Mouse (Mus musculus) cerebellum, adult 11 months (tissue): ENCODE measurements around the gene Psmc1.
A peak's percentile ranks its signal among the peaks of the same experiment; 100 is the strongest.

Experiments used
- DNase-seq: peaks from one replicate; pipeline ENCODE4 v3.0.0; 2022

Gene Psmc1

GRCm38 (mm10) chr12:100109986-100110696, at the start of gene Psmc1:
Gene Psmc1 (plus strand): TSS chr12:100110154.
- peak; percentile 75 for DNase-seq

DNA sequence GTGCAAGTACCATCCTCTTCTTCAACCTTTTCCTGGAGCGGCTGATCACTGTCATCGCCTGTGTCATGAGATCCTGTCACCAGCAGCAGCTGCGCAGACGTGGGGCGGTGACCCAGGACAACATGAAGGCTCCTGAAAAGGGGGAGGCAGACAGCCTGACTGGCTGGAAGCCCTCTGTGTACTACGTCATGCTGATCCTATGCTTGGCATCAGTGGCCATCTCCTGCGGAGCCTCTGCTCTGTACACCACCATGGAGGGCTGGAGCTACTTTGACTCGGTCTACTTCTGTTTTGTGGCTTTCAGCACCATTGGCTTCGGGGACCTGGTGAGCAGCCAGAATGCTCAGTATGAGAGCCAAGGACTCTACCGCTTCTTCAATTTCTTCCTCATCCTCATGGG, 48.9 kb upstream of the Psmc1 start:
- no peak for DNase-seq

DNA sequence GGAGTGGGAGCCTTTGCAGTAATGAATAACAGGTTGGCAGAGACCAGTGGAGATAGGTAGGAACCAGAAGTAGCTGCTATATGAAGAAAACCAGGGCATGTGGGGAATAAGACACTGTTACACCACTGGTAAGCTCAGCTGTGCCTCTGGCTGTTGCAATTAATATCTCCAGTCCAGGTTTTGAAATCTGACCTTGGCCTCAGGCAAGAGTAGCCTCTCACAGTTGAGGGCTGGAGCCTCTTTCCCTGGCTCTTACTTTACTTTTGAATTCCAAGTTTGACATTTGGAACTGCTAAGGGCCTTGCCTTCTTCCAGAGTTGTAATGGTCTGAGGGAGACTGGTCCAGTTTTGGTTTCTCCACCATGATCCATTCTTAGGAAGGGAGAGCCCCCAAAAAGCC, 48.1 kb upstream of the Psmc1 start:
- no peak for DNase-seq

DNA sequence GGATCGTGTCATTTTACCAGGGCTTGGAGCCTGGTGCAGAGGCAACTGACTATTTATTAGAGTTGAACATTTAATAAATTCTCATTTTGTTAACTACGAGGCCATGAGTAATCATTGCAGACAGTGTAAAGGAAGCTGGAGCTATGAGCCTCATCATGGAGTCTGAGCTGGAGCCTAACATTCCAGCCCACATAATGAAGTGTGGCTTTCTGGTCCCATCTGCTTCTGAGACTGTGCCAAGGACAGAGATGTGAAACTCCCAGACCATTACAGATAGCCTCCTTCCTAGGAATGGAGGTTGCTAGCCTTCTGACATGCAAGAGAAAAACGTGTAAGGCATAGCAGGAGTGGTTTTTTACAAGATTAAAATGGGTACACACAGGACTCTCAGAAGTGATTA, 47.4 kb upstream of the Psmc1 start:
- no peak for DNase-seq

DNA sequence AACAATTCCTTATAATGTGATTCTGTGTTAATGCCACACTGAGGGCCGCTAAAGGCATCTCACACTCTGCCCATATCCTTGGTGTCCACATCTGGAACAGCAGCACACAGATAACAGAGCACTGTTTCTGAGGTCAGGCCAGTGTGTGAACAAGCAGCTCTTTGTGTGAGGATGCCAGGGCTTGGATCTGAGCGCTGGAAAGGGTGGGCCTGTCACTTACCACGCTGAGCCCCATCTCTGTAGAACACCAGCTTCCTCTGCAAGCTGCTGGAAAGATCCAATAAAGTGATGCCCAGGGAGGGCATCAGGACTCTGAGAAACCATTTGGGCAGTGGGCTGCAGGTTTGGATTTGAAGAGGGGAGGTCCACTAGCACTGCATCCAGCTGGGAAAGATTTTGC, 44.8 kb upstream of the Psmc1 start:
- DNase-seq, result peak; percentile 2

GRCm38 (mm10) chr12:100067477-100067876, 42.5 kb upstream of the Psmc1 start:
- no peak for DNase-seq

DNA sequence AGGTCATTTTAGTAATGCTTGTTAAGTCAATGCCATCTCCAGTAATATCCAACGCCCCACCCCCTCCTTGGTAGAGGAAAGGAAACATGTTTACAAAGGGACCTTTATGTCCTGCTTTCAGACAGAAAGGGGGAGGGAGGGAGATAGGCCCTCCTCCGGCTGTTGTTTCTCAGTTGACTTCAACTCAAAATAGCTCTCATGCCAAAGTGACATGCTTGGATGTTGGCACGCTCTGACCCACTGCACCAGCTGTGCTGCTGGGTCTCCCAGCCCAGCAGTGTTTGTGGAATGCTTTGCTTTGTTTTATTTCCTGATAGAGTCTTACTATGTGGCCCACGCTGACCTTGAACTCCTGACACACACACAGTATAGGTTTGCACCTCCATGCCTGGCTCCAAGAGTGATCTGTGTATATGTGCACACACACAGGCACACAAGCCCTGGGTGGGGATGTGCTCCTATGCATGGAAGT, 36.7 kb upstream of the Psmc1 start:
- no peak for DNase-seq

DNA sequence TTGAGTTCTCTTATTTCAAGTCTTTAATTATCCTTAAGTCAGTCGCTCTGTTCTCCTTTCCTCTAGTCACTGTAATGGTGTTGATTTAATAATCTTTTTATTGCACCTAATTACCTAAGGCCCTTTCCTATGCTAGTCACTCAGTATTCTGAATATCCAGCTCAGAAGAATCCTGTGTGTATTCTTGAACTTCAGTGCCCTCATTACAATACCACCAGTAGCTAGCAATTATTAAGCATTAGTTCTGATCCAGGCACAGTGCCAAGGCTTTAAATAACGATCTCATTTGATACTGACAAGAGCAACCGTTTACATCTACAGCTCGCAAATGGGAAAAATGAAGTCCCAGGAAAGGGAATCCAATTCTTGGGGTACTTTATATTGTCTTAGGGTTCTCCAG, 34.2 kb upstream of the Psmc1 start:
- no peak for DNase-seq

DNA sequence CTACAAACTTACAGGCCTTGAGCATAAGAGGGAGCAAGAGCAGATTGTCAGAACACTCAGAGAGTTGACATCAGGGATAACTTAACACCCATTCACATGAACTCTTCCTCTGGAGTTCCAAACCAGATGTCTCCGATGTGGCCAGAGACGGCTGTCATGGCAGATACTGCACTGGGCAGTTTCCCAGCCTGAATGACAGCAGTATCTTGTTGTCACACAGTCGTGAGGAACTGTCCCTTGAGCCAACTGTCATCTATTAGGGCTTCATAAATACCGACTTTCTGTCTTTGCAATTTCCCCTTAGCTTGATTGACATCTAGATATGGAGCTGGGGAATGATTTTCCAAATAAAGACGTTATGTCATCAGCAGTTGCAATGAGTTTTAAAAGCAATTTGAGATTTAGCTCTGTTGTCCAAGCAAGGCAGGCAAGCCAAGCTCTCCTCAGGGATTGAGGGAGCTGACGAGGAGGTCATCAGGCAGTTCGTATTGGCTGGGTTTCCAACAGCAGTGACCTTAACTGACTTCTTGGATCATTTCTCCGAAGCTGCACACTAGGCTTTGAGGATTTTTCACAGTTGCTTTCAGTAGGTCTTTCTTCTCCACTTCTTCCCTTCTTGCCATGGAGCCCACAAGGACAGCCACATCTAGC, 30.2 kb upstream of the Psmc1 start:
- DNase-seq, result no peak

- no peak for DNase-seq
Observed at GRCm38 (mm10) chr12:100088026-100088425, 21.9 kb upstream of the Psmc1 start.

DNA sequence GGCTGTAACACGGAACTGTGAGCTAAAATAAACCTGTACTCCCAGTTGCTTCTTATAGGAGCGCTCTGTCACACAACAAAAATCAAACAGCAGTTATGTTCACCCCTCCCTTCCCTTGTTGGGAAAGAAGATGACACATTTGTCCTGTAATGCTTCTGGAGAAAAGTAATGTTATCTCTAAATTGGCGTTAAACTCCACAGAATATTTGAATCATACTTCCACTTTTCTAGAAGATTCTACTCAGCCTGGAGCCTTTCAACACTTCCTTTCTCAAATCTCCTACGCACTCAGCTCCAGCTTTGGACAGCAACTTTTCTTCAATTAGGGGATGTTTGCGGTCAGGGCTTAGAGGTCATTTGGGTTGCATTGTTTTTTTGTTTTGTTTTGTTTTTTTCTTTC, 20.7 kb upstream of the Psmc1 start:
- DNase-seq, result no peak

DNA sequence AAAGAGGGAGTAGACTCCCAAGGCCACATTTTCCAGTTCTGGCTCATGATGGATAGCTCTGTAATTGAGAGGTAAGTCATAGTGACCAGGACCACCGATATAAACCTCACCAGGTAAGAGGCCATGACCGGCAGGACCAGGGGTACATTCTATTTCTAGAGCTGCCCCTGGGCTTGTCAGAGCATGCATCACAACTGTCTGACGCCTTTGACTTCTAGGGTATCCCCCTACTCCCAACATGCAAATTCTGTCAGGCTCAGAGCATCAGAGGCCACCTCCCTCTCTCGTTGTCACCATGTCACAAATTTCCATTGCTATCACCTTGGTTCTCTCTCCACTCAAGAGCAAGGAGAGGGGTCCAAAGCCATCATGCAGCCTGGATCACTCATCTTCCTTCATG, 19.2 kb upstream of the Psmc1 start:
- no peak for DNase-seq

DNA sequence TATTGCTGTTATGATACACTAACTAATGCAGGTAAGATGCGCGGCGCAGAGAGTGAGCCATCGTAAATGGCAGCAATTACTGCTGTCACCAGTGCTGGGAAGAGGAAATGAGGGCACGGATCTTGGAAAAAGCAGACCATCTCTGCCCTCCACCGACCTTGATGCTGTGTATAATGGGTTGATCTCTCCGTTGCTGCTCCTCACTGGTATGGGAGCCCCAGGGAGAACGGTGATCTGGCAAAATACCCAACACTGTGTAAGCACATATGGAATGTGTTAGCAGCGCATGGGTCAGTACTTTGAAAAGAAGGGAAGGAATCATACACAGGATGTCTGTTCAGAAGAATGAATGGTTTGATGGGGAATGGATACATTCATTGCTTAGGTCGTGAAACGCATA, 16.9 kb upstream of the Psmc1 start:
- DNase-seq, result no peak

- DNase-seq, result no peak
Observed at GRCm38 (mm10) chr12:100099971-100100706, 9.8 kb upstream of the Psmc1 start.

DNA sequence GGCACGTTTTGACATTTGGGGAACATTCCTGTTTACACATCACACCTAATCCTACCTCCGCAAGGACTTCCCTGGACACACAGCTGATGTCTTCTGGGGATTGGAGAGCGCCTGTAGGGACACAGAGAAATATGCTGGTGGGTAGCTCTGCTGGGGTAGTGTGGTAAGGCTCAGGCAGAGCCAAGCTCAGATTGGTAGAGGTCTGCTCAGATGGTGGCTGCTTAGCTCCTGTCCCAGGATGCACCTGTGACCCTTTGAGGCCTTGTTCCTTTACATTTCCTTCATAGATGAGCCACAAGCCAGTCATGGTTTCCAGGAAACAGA, 9.3 kb upstream of the Psmc1 start:
- DNase-seq, result no peak

GRCm38 (mm10) chr12:100101651-100102050, 8.3 kb upstream of the Psmc1 start:
- no peak for DNase-seq

- no peak for DNase-seq
Observed at GRCm38 (mm10) chr12:100104530-100104929, 5.4 kb upstream of the Psmc1 start.

- DNase-seq, result peak; percentile 65
Observed at GRCm38 (mm10) chr12:100106275-100106895, 3.6 kb upstream of the Psmc1 start.

DNA sequence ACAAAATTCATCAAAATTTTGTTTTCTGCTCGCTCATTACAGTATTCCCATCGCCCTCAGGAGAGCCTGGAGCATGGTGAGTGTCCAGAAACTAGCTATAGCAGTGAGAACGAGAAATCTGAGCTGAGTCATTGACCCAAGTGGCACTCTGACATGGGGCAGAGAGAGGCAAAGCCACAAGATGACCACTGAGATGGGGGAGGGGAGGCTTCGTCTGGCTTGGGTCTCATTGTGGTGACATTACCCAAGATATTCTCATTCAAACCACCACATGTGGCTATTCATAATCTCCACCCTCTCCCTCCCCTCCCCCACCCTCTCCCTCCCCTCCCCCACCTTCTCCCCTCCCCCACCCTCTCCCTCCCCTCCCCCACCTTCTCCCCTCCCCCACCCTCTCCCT, 2.5 kb upstream of the Psmc1 start:
- no peak for DNase-seq

DNA sequence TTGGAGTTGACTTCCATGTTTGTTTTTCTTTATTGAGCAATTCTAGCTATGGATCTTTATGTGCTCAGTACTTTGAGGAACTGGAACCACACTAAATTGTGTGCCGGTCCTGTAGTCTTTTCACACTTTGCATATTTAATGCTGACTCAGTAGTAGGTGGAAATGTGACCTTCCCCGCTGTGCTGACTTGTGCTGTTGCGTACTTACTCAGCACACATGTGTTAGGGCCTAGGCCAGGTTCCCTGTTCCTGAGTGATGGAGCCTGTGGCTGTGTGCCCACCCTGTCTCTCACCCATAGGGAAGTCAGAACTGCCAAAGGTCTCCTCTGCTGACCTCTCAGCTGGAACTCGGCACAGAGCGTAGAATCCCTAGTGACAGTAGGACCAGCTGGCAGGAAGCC, 6.0 kb downstream of the Psmc1 start:
- DNase-seq, result no peak

- DNase-seq, result peak; percentile 36
Observed at GRCm38 (mm10) chr12:100122921-100123381, 13.0 kb downstream of the Psmc1 start.

- DNase-seq, result no peak
Observed at GRCm38 (mm10) chr12:100123476-100123875, 13.5 kb downstream of the Psmc1 start.
